Mouse (Mus musculus) liver, embryonic 12.5 days (tissue): ENCODE data around the gene P4htm. TPM values are rescaled to one million over a fixed set of nuclear protein-coding genes. Genes with fewer than 3 reads are reported as not detected.
"Not testable (repeated sequence)": the region's sequence is repeated elsewhere in the genome, so short reads cannot be mapped to it uniquely, and the experiment has no call there.

Experiments used
- ATAC-seq: fragments of 200-750 bp; cut with Nextera tagmentation; 2 replicates; pipeline ENCODE4 v1.8.0; 2017; ENCODE audit warnings: moderate number of reproducible peaks, mild to moderate bottlenecking, moderate library complexity
- H3K27ac ChIP-seq: fragments of 300-500 bp; sonication (generic); 2 replicates; pipeline ENCODE4 v1.5.1; 2016; ENCODE audit warnings: mild to moderate bottlenecking
- H3K27me3 ChIP-seq: fragments of 300-500 bp; sonication (generic); replicated peaks from 2 replicates; pipeline ENCODE4 v1.6.1; 2016; ENCODE audit warnings: mild to moderate bottlenecking, moderate library complexity
- H3K36me3 ChIP-seq: fragments of 300-500 bp; sonication (generic); 2 replicates; pipeline ENCODE4 v1.6.1; 2016; ENCODE audit warnings: mild to moderate bottlenecking, moderate library complexity
- H3K4me1 ChIP-seq: fragments of 300-500 bp; sonication (generic); 2 replicates; pipeline ENCODE4 v1.6.1; 2016
- H3K4me2 ChIP-seq: fragments of 300-500 bp; sonication (generic); 2 replicates; pipeline ENCODE4 v1.6.1; 2016; ENCODE audit warnings: mild to moderate bottlenecking, moderate library complexity
- H3K4me3 ChIP-seq: fragments of 300-500 bp; sonication (generic); 2 replicates; pipeline ENCODE4 v1.5.1; 2016; ENCODE audit warnings: mild to moderate bottlenecking, moderate library complexity
- H3K9ac ChIP-seq: fragments of 300-500 bp; sonication (generic); 2 replicates; pipeline ENCODE4 v1.6.1; 2016; ENCODE audit warnings: mild to moderate bottlenecking, moderate library complexity
- H3K9me3 ChIP-seq: fragments of 300-500 bp; sonication (generic); replicated peaks from 2 replicates; pipeline ENCODE4 v1.6.1; 2016; ENCODE audit warnings: mild to moderate bottlenecking, moderate library complexity
- WGBS: fragments of 180-500 bp; shearing (Covaris S2); methylation state at CpG from one replicate; pipeline ENCODE4 v1.1.7; 2016; ENCODE audit not compliant: insufficient replicate concordance; 5-methylcytosine and 5-hydroxymethylcytosine counted together
- polyA plus RNA-seq: library from polyadenylated mRNA; unstranded; fragments of >200 nt; fragmentation: Nextera tagmentation; extraction: Ambion mirVana; gene quantifications from 2 replicates; pipeline ENCODE4 v1.2.1, GENCODE M21; 2016

P4htm gene
- polyA plus RNA-seq, 1 experiment from 2014 or later = 1.1 TPM

GRCm38 (mm10) chr9:108607929-108608328 lies 10.5 kb upstream of the P4htm start:
- 79% methylated on average over 5 of the region's 5 CpGs for WGBS
- H3K27ac ChIP-seq, ATAC-seq, H3K9me3 ChIP-seq, H3K4me2 ChIP-seq, H3K27me3 ChIP-seq, H3K4me3 ChIP-seq, H3K9ac ChIP-seq: not testable (repeated sequence)
- H3K4me1 ChIP-seq = peaks cover 15% of the 10 kb centered on the region
- H3K36me3 ChIP-seq = peaks cover 98% of the 10 kb centered on the region

GRCm38 (mm10) chr9:108601986-108602385 lies 4.5 kb upstream of the P4htm start:
- 67% methylated on average over 4 of the region's 4 CpGs for WGBS
- Histone ChIP-seq H3K27ac (no peak overlapping the region), H3K9ac (no peak overlapping the region), H3K4me3 (no peak overlapping the region), H3K27me3 (peaks cover 10% of the 10 kb centered on the region), H3K4me2 (no peak overlapping the region), H3K9me3 (no peaks in the 10 kb centered on the region), H3K36me3 (peaks cover 51% of the 10 kb centered on the region), H3K4me1 (peaks cover 11% of the 10 kb centered on the region)
- no peak for ATAC-seq

DNA sequence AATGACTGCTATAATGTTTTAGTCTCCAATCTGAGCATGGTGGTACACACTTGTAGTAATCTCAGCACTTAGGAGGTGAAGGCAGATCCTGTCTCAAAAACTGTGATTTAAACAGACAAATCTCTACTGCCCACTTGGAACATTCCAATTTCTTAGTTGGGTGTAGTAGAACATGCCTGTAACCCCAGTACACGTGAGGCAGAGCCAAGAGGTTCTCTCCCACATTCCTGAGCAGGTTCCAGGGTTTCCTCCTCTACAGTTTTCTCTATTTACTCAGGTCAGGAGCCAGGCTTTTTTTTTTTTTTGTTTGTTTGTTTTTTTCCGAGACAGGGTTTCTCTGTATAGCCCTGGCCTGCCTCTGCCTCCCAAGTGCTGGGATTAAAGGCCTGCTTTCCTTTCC lies 2.5 kb upstream of the P4htm start:
- H3K4me3 ChIP-seq = no peak overlapping the region
- no peak overlapping the region for H3K4me2 ChIP-seq
- no peaks in the 10 kb centered on the region for H3K9me3 ChIP-seq
- H3K9ac ChIP-seq = no peak overlapping the region
- 46% methylated on average over 2 of the region's 2 CpGs for WGBS
- no peak for ATAC-seq
- H3K36me3 ChIP-seq = peaks cover 34% of the 10 kb centered on the region
- no peak overlapping the region for H3K27ac ChIP-seq
- peaks cover 16% of the 10 kb centered on the region for H3K27me3 ChIP-seq
- peaks cover 24% of the 10 kb centered on the region for H3K4me1 ChIP-seq

DNA sequence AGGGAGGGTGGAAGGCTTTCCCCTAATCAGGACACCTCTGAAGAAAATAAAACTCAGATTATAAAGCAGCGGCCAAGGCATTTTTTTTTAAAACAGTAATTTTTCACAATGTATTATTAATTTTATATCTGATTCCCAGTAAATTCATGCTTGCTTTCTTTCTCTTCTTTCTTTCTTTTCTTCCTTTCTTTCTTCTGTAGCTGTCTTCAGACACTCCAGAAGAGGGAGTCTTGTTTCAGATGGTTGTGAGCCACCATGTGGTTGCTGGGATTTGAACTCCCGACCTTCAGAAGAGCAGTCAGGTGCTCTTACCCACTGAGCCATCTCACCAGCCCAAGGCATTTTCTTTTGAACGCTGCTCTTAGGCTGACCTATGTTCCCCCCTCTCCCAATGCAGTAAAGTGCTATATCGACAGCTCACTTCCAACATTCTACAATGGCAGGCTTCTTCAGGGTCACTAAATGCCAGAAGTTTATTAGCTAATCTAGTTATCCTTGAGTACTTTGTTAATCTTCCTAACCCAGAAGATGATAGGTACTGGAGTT lies 1.6 kb upstream of the P4htm start:
- peaks cover 16% of the 10 kb centered on the region for H3K27me3 ChIP-seq
- WGBS = 66% methylated on average over 4 of the region's 4 CpGs
- ATAC-seq = no peak

GRCm38 (mm10) chr9:108594354-108594753 lies 3.1 kb downstream of the P4htm start:
- H3K36me3 ChIP-seq = no peaks in the 10 kb centered on the region
- no peak overlapping the region for H3K4me2 ChIP-seq
- H3K9me3 ChIP-seq = no peaks in the 10 kb centered on the region
- WGBS = 28% methylated on average over 3 of the region's 3 CpGs
- H3K9ac ChIP-seq = no peak overlapping the region
- H3K27ac ChIP-seq = no peak overlapping the region
- H3K4me3 ChIP-seq = no peak overlapping the region
- peaks cover 16% of the 10 kb centered on the region for H3K27me3 ChIP-seq
- no peak for ATAC-seq
- peaks cover 30% of the 10 kb centered on the region for H3K4me1 ChIP-seq

More for the DNA sequence above, 1.6 kb upstream of the P4htm start:
- Histone ChIP-seq H3K4me3 (no peak overlapping the region), H3K4me2 (no peak overlapping the region), H3K36me3 (peaks cover 24% of the 10 kb centered on the region), H3K9me3 (no peaks in the 10 kb centered on the region), H3K9ac (no peak overlapping the region), H3K4me1 (peaks cover 29% of the 10 kb centered on the region), H3K27ac (no peak overlapping the region)

DNA sequence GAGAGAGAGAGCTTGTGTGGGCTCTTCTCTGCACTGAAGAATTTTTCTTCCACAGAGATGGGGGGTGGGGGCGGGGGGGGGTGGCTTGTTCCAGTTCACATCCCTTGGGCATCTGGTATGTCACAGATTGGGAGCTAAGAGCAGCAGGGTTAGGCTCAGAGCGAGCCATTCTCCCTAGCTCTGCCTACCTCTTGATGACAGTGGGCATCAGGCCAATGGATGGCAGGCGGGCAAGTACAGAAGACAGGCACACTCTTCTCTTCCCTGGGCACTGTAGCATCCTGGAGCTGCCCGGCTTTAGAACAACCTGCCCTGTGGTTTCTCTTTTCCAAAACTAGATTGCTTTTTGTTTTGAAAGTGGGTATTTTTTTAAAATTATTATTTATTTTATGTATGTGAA lies 6.0 kb downstream of the P4htm start:
- Histone ChIP-seq H3K4me1 (peaks cover 34% of the 10 kb centered on the region), H3K4me3 (no peak overlapping the region)
- 87% methylated on average over 4 of the region's 4 CpGs for WGBS

DNA sequence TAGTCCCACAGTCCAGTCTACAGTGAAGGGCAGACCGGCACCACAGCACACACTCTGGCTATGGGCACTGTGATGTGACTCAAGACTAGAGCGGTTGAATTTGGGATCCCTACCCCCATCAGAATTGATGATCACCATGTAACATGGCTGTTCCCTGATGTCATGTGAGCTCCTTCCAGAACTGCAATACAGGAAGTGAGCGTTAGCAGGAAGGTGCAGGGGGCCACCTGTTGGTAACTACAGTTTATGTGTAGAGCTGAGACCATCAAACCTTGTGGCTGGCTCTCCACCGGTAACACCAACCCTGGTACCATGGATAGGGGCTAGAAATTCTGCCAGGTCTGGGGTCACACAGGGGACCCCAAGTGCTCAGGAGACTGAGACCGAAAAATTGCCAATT lies 8.2 kb downstream of the P4htm start:
- no peaks in the 10 kb centered on the region for H3K27me3 ChIP-seq
- 65% methylated on average over 5 of the region's 5 CpGs for WGBS
- no peak for ATAC-seq
- no peaks in the 10 kb centered on the region for H3K9me3 ChIP-seq
- H3K36me3 ChIP-seq = no peaks in the 10 kb centered on the region
- no peak overlapping the region for H3K4me3 ChIP-seq
- H3K4me1 ChIP-seq = peaks cover 21% of the 10 kb centered on the region
- no peak overlapping the region for H3K9ac ChIP-seq
- no peak overlapping the region for H3K27ac ChIP-seq
- no peak overlapping the region for H3K4me2 ChIP-seq

More for the DNA sequence above, 6.0 kb downstream of the P4htm start:
- Histone ChIP-seq H3K9me3 (no peaks in the 10 kb centered on the region), H3K27ac (no peak overlapping the region), H3K27me3 (peaks cover 1% of the 10 kb centered on the region; the same call in 1 of the 2 replicates), H3K36me3 (no peaks in the 10 kb centered on the region), H3K9ac (no peak overlapping the region), H3K4me2 (no peak overlapping the region)
- no peak for ATAC-seq

DNA sequence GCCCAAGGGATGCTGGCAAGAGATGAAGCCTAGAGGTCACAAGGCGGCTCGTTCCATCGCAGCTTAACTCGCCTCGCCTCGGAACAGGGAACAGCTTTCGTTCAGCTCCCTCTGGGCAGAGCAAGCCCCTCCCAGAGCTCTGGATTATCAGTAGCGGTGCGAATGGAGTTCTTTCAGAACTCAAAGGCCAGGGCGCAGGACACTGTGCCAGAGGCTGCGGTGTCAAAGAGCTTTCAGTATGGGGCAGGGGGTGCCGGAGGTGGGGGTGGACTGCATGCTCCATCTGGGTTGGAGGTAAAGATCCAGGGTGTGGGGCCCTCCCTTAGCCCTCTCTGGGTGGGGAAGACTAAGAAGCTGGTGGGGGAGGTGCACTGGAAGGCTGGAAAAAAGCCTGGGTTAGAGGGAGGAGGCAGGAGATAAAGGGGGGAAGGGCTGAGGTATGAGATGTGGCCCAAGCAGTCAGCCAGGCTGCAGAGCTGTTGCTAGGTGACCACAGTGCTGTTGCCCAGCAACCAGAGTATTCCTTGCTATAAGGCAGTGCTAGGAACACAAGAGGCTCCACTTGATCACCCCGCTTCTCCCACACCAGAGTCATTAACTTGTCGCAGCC lies 9.8 kb downstream of the P4htm start:
- WGBS = 19% methylated on average over 14 of the region's 14 CpGs
- Histone ChIP-seq H3K9me3 (no peaks in the 10 kb centered on the region), H3K9ac (0 out of 2 replicates have a peak overlapping the region, but pooled peaks have one; percentile 15), H3K27ac (no peak overlapping the region), H3K4me2 (peak overlapping the region; percentile 13; the same call in 1 of the 2 replicates), H3K27me3 (no peaks in the 10 kb centered on the region), H3K4me1 (peaks cover 21% of the 10 kb centered on the region), H3K36me3 (no peaks in the 10 kb centered on the region), H3K4me3 (no peak overlapping the region)
- ATAC-seq = peak; percentile 48

DNA sequence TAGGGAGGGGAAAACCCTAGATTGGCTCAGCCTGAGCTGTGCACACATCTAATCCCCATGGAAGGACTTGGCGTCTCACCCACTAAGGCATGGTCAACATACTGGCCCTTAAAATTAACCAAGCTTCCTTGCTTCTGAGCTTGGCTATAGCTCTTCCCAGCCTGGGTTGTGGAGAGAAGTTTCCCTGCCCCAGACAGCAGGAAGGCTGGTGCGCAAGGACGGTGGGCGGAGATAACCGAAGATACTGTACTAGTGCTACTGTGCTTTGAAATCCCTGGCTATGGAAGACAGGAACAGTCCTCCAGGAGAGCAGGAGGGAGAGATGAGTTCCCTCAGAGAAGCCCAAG lies 18.1 kb downstream of the P4htm start:
- H3K27ac ChIP-seq = peak overlapping the region; percentile 85
- peaks cover 20% of the 10 kb centered on the region for H3K36me3 ChIP-seq
- H3K4me1 ChIP-seq = peaks cover 27% of the 10 kb centered on the region
- H3K4me3 ChIP-seq = peak overlapping the region; percentile 75
- 70% methylated on average over 5 of the region's 5 CpGs for WGBS
- peak overlapping the region; percentile 82 for H3K9ac ChIP-seq
- peak overlapping the region; percentile 93 for H3K4me2 ChIP-seq
- H3K27me3 ChIP-seq = no peaks in the 10 kb centered on the region
- no peaks in the 10 kb centered on the region for H3K9me3 ChIP-seq
- no peak for ATAC-seq

DNA sequence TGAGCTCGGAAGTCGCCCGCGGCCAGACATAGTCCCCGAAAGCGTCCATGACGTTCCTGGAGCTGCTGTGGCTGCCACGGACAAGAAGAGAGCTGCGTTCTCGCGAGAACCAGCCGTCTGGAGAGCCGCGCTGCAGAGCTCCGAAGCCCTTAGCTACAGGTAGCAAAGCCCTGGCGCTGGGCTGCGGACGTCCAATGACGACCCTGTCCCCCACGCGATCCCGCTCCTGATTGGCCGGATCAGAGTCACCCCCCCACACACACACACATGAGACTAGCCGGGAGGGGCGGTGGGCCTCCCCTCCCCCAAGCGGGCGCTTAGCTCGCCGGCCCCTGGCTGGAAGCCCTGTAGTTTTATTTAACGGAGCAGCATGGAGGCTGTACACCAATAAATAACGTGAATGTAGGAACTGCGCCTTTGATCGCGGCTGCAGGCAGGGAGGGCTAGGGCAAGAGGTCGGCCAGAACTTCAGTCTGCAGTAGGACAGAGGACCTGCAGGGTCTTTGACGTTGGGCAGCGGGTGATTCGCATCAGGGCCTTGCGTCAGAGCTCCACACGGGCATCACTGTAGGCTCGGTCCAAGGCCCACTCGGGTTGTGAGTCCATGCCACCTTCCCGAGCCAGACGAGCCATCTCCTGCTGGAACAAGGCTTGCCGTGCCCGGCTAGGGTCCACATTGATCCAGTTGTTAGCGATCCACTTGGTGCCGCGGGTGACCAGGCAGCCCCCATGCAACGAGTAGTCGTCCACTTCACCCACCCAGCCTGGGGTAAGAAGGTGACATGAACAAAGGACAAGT lies 18.7 kb downstream of the P4htm start, which contains the start of gene Wdr6:
Wdr6 (minus strand) TSS at position 195 of the 799 bp plus-strand sequence.
- Histone ChIP-seq H3K4me3 (peak within 1 kb of the TSS; percentile 75), H3K36me3 (peaks cover 26% of the 10 kb centered on the region), H3K27me3 (no peaks in the 10 kb centered on the region), H3K4me2 (peak within 1 kb of the TSS; percentile 93), H3K27ac (peak within 1 kb of the TSS; percentile 85), H3K4me1 (peaks cover 31% of the 10 kb centered on the region), H3K9me3 (no peaks in the 10 kb centered on the region), H3K9ac (peak within 1 kb of the TSS; percentile 82)
- 5% methylated on average over 51 of the region's 51 CpGs for WGBS
- ATAC-seq = peak; percentile 92

DNA sequence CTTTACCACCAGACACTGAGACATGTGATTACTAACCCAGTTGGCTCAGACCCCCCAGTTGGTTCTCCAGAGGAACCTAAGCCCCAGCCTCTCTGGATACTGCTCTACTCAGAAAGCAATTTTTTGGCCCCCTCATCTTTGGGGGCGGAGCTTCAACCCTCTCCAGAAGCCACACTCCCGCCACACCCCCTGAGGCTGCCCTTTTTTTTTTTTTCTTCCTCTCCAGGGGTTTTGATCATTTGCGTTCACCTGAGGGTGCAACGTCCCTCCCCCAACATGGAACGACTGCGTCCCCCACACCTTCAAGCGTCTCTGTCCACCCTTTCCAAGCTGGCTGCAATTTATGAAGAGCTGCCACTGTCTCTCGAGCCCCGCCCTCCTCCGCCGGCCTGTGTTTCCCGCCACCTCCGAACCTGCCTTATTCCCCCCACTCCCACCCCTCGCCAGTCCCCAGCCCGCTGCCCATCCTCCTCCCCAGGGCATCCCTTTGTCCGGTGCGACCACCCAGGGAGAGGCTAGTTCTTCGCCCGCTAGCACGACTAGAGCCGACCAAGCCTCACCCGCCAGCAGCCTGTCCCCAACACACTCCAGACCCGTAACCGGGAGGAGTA lies 19.4 kb downstream of the P4htm start:
- Histone ChIP-seq H3K27ac (peak overlapping the region; percentile 85), H3K4me1 (peaks cover 38% of the 10 kb centered on the region), H3K4me2 (peak overlapping the region; percentile 93), H3K9me3 (no peaks in the 10 kb centered on the region), H3K4me3 (peak overlapping the region; percentile 75), H3K36me3 (peaks cover 33% of the 10 kb centered on the region), H3K9ac (peak overlapping the region; percentile 82), H3K27me3 (no peaks in the 10 kb centered on the region)
- ATAC-seq = 0 out of 2 replicates have a peak, but pooled peaks have one; percentile 0
- under 1% methylated on average over 24 of the region's 24 CpGs for WGBS

DNA sequence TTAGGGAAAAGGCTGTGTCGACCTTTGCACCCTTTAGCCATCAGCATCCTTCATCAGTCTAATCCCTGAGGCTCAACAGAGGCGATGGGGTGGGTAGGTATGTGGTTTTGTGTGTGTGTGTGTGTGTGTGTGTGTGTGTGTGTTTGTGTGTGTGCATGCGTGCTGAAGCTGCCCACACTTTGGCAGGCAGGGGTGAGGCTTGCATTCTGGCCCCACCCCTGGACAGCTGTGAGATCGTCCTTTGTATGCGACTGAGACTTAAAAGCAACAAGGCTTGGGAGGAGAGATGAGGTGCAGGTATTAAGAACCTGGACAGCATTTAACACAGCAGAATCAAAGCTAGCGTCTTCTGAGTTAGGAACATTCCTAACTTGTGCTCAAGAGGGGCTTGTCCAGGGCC lies 20.4 kb downstream of the P4htm start:
- Histone ChIP-seq H3K36me3 (peaks cover 43% of the 10 kb centered on the region), H3K4me3 (no peak overlapping the region), H3K27me3 (no peaks in the 10 kb centered on the region), H3K9me3 (no peaks in the 10 kb centered on the region), H3K27ac (no peak overlapping the region), H3K9ac (no peak overlapping the region), H3K4me2 (peak overlapping the region; percentile 93), H3K4me1 (peaks cover 40% of the 10 kb centered on the region)
- ATAC-seq = no peak
- 62% methylated on average over 6 of the region's 6 CpGs for WGBS
